Mouse (Mus musculus) CD4-positive, CD25-positive, alpha-beta regulatory T cell, adult 2 months (primary cell): ENCODE measurements around the gene Tstd2.

ENCODE experiments used
- DNase-seq: peaks from one replicate; pipeline ENCODE4 v3.0.0-alpha.2; 2012; ENCODE audit warnings: low read depth, low spot score

Tstd2 gene

DNA sequence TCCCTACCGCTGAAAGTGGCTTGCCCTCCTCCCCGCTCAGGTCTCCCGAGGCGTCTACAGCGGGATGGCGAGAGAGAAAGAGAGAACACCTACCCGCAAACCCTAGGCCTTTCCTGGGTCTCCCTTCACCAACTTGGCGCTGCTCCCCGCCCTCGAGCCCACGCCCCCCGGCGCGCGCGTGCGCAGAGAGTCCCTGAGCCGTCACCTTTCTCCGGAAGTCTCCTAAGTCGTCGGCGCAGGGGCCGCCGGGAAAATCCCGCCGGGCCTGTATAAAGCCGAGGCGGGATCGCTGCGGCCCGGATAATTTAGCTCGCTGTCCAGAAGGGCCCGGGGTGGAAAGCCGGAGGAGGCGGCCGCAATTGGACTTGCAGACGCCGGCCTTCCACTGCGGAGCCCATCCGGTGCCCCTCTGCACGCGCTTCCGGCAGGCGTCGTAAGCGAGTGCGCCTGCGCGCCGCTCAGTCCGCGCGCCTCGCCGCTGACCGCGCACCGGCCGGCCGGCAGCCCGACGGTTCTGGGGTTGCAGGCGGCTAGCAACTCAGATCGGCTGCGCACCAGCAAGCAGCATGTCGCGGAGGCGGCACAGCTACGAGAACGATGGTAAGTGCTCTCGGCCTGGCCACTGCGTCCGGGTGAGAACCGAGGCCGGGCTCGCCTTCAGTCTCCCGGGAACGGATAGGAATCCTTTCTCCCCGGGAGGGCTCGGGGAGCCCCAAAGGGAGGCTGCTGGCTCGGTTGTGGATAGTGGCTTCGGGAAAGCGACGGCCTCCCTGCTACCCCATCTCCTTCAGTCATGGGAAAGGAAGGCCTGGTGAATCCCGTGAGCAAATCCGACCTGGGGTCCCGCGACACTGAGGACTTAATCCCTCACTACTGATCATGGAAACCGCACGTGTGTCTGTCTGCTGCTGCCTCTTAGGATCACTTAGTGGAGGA is at the start of gene Tstd2, which contains the start of gene Ncbp1:
Gene Tstd2 (minus strand): TSS at position 408 of the 936 bp plus-strand sequence.
Gene Ncbp1 (plus strand): TSS at position 327 of the 936 bp plus-strand sequence.
- peak; percentile 97 for DNase-seq

DNA sequence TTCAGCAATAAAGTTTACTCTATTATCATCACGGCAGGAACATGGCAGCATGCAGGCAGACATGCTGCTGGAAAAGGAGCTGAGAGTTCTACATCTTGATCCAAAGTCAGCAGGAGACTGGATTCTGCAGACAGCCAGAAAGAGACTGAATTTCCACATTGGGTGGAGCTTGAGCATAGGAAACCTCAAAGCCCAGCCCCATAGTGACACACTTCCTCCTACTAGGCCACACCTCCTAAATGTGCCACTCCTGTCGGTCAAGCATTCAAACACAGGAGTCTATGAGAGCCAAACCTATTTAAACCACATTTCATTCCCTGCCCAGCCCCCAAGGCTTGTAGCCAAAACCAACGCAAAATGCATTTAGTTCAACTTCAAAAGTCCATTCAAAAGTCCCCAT is 48.0 kb upstream of the Tstd2 start:
- DNase-seq = no peak

DNA sequence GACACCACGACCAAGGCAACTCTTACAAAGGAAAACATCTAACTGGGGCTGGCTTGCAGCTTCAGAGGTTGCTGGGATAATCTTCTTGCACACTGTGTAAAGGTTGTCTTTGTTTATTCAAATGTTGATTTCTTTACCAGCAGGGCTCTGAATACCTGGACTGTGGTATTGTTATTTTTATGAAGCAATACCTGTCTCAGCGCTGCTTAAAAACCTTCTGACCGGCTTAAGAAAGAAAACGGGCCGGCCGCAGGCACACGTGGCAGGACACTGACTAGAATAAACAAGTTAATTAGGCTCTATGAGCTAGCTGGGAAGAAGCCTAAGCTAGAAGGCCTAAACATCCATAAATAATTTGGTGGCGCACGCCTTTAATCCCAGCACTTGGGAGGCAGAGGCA is 47.4 kb upstream of the Tstd2 start:
- no peak for DNase-seq

DNA sequence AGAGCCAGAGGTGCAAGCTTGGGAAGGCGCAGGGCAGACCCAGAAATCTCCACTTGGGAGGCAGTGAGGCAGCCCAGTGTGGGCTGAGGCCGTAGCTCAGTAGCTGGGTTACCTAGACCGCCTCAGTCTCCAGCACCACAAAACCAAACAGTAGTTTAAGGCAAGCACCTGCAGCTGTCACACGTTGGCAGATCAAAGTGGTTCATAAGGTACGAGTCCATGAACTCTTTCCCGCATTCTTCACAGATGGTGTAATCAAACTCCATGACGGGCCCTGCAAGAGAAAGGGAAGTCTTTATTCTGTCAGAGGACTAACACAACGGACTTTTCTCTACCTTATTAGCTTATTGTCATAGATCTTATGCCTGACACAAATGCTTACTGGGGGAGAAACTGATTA is 46.9 kb upstream of the Tstd2 start:
- DNase-seq = no peak

DNA sequence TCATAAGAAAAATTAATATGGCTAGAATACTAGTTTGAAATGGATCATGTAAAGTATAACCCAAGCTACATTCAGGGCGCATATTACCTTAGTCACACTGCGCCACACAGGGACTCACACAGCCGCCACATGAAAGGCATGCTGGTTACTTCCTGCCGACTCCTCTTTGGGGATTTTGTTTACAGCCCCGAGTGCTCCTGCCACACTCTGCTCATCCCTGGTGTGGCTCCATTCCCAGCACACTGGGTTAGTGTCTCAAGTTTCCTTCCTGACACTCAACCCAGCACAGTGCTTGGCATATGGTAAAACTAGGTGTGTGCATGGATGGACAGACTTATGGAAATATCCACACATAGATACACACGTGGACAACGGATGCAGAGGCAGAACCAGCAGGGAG is 43.7 kb upstream of the Tstd2 start:
- DNase-seq = no peak

DNA sequence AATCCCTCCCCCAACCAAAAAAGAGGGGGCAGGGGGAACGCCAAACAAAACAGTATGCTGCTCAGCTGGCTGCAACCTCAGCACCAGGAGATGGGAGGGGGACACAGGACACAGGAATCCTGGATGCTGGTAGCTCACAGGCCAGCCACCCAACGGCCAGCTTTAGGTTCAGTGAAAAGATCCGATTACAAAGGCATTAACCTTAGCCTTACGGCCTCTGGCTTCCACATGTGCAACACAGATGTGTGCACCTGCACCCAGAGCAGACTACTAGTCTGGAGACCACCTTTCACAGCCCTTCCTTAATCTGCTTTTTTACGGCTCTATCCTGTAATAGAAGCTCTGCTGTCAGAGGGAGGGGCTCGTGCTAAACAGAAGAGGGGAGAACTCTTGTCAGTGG is 42.7 kb upstream of the Tstd2 start:
- no peak for DNase-seq

DNA sequence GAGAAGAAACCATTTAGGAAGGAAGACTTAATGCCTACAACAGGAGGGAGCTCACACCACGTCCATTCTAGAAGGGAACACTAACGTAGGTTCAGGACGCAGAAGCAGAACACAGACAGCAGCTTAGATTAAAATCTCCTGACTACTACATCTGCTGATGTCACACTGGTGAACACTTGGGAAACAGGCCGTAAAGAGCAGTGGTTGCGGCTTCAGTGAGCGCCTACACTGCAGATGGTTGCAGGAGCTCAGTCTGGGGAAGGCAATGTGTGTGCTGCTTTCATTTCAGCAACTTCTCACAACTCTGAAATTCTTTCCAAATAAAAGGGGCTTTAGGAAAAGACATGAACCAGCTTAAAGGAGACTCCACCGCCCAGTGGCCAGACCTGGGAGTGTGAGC is 39.0 kb upstream of the Tstd2 start:
- DNase-seq = no peak

DNA sequence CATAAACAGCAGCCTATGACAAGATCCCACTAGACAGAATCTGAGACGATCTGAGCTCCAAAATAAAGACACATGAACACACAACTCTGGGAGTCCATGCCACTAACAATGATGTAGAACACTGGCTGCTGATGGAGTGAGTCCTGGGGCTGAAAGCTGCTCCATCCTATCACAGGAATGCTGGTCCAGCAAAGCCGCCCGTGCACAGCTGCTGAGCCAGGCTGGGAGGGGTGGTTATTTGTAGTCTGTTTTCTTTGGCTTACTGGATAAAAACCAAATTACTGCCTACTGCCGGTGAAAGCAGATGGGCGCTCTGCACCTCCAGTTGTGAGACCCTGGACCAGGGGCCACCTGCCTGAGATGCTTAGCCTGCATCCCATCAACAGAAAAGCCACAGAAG is 38.5 kb upstream of the Tstd2 start:
- DNase-seq = no peak

DNA sequence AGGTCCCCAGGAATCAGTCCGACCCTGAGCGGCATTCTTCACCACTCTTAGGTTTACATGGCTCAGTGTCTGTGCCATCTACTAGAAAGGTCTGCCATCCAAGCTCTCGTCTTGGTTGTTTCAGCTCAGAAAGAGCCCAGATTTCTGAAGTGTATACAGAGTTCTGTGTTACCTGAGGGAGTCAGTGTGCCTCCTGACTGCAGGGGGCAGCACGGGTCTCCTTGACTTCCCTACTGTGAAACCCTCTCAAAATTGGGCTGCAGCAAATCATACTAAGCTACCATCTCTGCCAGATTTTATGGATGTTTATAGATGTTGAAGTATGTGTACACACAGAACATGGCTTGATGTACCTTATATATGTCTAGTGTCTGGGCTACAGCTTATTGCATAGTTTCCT is 37.8 kb upstream of the Tstd2 start:
- peak; percentile 24 for DNase-seq

DNA sequence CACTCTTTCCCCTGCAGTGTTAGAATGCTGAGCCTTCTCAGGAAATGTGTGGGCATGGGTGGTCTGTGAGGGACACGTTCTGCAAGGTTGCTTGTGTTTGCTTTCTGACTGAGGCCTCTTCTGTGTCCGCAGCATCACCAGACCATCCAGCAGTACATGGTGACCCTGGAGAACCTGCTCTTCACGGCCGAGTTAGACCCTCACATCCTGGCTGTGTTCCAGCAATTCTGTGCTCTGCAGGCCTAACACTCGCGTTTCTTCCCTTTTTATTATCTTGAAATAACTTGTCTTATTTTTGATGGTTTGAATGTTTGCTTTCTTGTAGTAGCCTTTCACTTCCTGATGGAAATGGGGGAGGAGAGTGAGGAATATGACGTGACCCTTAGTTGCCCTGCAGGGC is 33.3 kb upstream of the Tstd2 start:
- no peak for DNase-seq

DNA sequence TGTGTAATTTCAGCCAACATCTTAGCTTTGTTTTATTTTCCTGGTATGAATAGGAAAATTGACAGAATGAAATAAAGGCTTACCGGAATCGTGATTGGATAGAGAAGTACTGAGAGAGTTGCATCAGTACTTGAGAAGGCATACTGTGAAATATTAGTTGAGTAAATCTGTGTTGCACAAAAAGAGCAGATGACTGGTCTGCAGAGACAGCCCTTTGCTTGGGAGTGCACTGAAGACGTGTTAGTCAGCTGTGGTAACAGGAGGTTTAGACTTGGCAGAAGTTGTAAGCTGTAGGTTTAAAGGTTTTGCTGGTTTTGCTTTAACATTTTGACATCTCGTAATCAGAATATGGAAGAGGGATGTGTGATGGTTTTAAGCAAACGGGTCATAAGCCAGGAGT is 27.3 kb upstream of the Tstd2 start:
- DNase-seq = no peak

DNA sequence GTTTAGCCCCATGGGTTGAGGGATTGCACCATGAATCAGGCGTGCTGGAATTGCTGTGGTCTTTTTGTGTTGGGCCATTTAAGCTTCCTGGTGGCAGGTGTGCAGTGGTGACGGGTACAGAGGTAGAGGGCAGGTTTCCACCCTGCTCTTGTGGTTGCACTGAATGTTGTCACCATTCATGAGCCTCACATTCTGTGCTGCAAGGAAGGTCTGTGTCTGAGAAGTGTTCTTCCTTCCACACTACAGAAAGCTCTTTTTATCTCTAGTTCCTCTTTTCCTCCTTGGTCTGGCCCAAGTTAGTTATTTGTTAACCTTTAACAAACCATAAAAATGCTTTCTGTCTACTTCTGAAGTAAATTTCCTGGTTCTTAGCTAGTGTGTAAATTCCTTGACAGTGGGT is 25.5 kb upstream of the Tstd2 start:
- no peak for DNase-seq

DNA sequence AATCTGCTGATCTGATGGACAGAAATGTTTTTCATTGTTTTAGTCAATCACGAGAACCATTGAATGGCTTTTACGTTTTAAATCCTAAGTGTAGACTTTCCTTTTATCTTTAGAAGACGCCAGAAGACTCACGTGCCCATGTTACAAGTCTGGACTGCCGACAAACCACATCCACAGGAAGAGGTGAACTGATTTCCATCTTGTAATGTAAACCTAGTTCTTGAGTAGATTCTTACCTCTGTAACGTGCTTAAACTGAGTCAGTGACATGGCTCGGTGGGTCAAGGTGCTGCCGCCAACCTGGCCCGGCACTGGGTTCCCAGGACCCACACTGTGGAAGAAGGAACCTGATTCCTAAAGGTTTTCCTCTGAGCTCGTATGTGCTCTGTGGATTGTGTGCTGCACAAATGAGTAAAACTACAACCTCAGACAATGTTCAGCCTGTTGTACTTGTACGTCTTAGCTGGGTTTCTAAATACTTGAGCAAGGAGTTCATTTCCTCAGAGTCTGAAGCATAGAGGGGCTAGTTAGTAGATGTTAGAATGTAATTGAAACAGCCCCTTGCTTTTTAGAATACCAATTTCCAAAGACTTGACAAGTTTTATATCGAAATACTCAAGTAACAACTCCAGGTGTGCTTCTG is 13.5 kb upstream of the Tstd2 start:
- peak; percentile 79 for DNase-seq

DNA sequence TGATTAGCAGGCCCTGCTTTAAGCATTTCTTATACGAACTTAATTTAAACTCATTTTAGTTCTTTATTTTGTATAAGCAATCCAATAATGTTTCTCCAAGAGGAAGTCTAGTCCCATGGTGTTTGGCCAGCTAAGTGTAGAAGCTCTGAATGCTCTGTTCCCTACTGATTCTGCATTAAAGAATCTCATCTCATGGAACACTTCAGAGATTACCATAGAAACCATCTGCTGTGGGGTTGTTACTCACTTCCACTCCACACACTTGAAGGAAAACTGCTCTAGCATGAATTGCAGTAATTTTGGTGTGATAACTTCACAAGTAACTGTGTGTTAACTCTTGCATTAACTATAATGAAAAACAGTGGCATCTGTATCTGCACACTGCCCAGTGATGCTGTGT is 8.4 kb upstream of the Tstd2 start:
- no peak for DNase-seq

DNA sequence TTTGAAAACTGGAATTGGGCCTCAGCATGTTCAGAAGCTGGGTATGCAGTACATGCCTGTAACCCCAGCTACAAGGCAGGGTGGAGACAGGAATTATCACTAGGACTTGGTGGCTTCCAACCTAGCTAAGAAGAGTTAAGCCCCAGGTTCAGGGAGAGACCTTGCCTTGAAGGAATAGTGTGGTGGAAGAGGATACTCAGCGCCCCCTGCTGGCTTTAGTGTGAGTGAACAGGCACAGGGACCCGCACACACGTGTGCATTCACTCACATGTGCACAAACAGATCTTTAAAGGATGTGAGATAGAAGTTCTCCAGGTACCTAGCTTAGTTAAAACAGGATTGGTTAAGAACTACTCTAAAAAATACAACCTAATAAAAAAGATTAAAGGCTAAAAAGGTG is 5.8 kb upstream of the Tstd2 start:
- peak; percentile 64 for DNase-seq

DNA sequence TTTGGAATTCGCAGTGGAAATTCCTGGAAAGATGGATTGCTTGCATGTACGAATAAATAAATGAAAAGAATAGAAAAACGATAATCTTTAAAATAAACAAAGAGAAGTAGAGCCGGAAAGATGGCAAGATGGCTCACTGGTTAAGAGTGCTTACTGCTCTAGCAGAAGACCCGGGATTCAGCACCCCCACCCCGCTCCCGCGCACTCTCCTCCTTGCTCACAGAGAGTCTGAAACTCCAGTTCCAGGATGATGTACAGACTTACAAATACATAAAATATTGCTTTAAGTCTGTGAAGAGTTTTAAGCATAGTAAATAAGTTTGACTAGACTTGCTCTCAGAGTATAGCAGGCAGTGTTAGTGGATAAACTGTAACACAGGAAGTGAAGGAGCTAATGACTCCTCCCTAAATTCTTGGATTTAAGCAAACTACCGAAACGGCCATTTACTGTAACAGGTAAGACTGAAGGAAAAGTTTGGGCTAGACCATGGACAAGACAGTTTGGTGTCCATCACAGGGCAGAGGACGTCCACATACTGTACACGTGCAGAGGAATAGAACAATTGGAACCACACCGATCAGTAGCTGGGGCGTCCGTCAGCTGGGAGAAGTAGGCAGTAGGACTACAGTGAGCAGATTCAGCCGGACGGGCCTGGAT is 736 bp downstream of the Tstd2 start:
- no peak for DNase-seq

DNA sequence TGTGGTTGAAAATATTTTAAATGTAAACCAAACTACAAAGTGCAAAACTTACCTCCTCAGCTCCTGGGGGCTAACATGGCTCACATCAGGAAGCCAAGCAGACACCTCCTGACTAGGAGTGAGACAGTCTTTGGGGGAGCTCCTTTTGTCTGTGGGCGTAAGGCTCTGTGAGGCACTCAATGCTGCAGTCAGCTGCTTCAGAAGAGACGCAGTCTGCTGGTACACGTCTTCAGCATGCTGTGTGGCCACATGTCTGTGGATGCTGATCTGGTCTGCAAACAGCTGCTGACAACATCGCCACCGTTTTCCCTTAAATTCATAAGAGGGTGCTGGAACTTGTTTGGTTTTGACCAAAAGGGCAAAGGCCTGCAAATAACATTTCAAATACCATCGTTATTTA is 6.7 kb downstream of the Tstd2 start:
- no peak for DNase-seq

DNA sequence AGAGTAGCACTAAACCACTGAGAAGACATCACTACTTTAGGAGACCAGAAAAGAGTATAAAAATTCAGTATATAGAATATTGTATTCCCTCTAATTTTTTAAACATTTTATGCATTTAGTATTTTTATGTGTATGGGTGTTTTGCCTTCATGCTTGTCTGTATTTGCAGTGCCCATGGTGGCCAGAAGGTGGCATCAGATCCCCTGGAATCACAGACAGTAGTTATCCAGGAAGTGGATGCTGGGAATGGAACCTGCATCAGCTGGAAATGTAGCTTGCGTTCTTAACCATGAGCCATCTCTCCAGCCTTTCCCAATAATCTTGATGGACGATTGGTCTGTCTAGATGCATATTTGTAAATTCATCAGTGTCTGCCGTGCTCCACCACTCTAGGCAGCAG is 8.3 kb downstream of the Tstd2 start:
- peak; percentile 77 for DNase-seq

DNA sequence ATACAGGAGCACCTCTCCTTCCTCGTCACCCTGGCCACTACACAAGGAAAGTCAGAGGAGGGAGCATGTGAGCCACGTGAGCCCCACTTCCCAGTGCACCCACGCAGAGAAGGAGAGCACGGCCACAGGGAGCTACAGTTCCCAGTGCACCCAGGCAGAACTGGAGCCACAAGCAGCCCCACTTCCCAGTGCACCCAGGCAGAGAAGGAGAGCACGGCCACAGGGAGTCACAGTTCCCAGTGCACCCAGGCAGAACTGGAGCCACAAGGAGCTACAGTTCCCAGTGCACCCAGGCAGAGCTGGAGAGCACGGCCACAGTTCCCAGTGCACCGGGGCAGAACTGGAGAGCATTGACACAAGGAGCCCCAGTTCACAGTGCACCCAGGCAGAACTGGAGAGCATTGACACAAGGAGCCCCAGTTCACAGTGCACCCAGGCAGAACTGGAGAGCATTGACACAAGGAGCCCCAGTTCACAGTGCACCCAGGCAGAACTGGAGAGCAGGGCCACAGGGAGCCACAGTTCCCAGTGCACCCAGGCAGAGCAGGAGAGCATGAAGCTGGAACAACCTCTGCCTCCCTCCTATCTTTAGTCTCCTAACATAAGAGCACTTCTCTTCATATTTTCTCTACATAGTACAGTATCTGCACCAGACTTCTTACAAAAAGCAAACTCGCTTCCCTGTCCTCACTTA is 9.0 kb downstream of the Tstd2 start:
- no peak for DNase-seq

DNA sequence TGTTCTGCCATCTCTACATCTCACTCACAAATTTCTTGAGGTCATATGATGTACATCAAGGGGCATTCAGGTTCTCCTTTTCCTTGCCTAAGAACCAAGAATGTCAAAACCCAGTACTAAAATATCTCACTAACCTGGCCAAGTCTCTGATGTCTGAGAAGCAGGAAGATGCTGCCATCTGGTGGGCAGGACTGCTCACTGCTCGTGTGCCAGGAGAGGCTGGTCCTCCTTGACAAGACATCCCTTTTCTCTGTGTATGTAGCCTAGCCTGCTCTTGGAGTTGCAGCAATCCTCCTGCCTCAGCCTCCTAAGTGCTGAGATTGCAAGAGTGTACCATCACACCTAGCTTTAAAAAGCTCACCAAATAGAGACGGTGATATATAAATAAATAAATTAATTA is 12.0 kb downstream of the Tstd2 start:
- peak; percentile 86 for DNase-seq

DNA sequence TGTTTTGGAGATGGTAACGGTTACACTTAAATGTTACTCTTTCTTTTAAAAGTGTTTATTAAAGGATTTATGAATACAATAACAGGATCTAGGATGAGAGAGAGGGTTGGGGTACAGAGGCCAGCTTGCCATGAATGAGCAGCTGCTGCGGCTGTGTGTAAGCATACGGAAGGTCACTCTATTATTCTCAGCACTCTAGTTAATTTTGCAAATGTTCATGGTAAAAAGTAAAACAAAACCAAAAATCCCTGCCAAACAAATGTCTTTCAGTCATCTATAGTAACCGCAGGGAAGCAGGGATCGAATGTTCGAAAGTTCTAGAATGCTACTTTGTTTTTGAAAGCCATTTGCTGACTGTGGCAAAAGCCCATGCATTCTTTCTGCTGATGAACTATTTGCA is 15.1 kb downstream of the Tstd2 start:
- DNase-seq = no peak

DNA sequence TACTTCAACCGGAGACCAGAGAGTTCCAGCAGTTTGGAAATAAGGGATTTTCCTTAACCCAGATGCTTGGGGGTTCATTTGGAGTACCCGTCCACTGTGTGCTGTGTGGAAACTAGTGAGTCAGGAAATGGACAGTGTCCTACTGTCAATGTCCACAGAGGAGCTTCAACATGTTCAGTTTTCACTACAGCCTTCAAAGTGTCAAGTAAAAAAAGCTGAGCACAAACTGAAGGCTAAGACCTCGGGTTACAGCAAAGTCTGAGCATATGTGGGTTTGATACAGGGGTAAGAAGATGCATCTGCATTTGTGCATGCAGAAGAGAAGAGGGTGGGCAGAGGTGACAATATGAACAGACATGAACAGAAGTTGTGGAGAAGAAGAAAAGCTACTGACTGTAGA is 17.7 kb downstream of the Tstd2 start:
- DNase-seq = no peak
